8 mouse cellular contexts compared by ENCODE assay signal in the genomic region with DNA sequence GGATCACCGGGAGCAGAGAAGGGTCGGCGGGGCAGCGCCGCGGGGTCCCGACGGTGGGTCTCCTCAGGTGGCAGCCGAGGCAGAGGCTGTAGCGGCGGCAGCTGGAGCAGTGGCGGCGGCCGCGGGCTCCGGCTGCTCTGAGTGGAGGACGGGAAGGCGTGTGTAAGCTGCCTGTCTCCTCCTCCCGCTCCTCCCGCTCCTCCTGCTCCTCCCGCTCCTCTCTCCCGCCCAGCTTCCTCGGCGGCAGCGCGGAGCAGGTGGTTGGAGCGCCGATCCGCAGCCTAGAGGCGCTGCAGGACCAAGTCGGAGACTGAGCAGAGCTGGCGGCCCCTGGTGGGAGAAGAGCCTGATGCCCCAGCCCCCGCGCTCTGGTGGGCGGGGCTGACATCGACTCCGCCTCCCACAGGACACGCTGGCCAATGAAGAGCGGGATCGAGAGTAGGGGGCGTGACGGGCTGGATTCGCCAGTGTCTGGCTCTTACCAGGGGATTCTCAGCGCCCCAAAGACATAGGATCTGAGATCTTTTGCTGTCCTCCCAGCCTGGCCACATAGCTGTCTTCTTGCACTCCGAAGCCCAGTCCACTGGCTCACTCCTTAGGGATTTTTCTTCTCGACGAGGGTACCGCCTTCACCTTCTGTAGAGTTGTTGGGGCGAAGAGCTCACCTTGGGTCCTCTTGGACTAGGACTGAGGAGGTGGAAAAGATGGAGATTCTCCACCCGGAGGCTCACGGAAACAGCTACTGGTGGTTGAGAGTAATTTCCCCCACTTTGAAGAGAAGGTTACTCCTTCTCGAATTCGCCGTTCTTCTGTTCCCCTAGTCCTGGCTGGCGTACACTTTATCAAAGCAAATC. TPM values are rescaled to one million over a fixed set of nuclear protein-coding genes. Genes with fewer than 3 reads are reported as not detected.
DNase-seq lines count a peak whose midpoint lies in the region; ATAC-seq and TF ChIP-seq lines count a peak whose summit lies in the region.

No protein-coding gene starts in this region.

- TF ChIP-seq EP300 in CH12.LX (IDR thresholded peaks at IDR 0.05; ENCODE audit: low read length), result no peak; the same call in 1 of the 2 replicates
- TF ChIP-seq EP300 in stomach, postnatal 0 days (optimal IDR thresholded peaks at IDR 0.05), result no peak

- H3K9me3 ChIP-seq in CH12.LX (replicated peaks; ENCODE audit: low read length), result no peaks in the 10 kb centered on the region
- no peaks in the 10 kb centered on the region for H3K9me3 ChIP-seq in forebrain, embryonic 14.5 days (replicated peaks; ENCODE audit: control insufficient read depth, low read length)
- H3K9me3 ChIP-seq in liver, embryonic 16.5 days (replicated peaks; ENCODE audit: control insufficient read depth, low read length), result no peaks in the 10 kb centered on the region
- H3K9me3 ChIP-seq in neural tube, embryonic 12.5 days, result no peaks in the 10 kb centered on the region
- H3K9me3 ChIP-seq in stomach, postnatal 0 days (ENCODE audit: control insufficient read depth, low read length), result no peaks in the 10 kb centered on the region

- dilution Hi-C loops in CH12.LX (cut with MboI; ENCODE audit: extremely low pct_ligation_motif_present, extremely low pct_unique_long_range_greater_than_20kb, low sequenced_read_pairs), result no loop called here

- peak overlapping the region; percentile 98 for H3K4me2 ChIP-seq in CH12.LX (ENCODE audit: insufficient read depth, low read depth, poor library complexity, severe bottlenecking)
- H3K4me2 ChIP-seq in forebrain, embryonic 14.5 days (ENCODE audit: low read length), result peak overlapping the region; percentile 79
- H3K4me2 ChIP-seq in liver, embryonic 16.5 days (ENCODE audit: low read depth, low read length), result peak overlapping the region; percentile 63
- peak overlapping the region; percentile 87 for H3K4me2 ChIP-seq in neural tube, embryonic 12.5 days (replicated peaks)
- H3K4me2 ChIP-seq in stomach, postnatal 0 days (replicated peaks; ENCODE audit: low read depth), result peak overlapping the region; percentile 80

- H3K27me3 ChIP-seq in CH12.LX (replicated peaks), result no peaks in the 10 kb centered on the region
- no peaks in the 10 kb centered on the region for H3K27me3 ChIP-seq in forebrain, embryonic 14.5 days (replicated peaks; ENCODE audit: control insufficient read depth, insufficient read depth, low read length)
- peaks cover 25% of the 10 kb centered on the region for H3K27me3 ChIP-seq in liver, embryonic 16.5 days (ENCODE audit: control insufficient read depth, insufficient read depth, low read depth, low read length)
- peaks cover 8% of the 10 kb centered on the region; the same call in 1 of the 2 replicates for H3K27me3 ChIP-seq in neural tube, embryonic 12.5 days (replicated peaks)
- no peaks in the 10 kb centered on the region for H3K27me3 ChIP-seq in stomach, postnatal 0 days (ENCODE audit: control insufficient read depth, insufficient read depth, low read length)

- peak overlapping the region; percentile 89 to 93 (median 89) for H3K4me3 ChIP-seq in CH12.LX (replicated peaks in 1 of 3; ENCODE audit: low read depth in 2 of 3, low read length in 2 of 3, poor library complexity in 1 of 3)
- H3K4me3 ChIP-seq in forebrain, embryonic 14.5 days (ENCODE audit: low read depth, low read length), result peak overlapping the region; percentile 57
- peak overlapping the region; percentile 60 for H3K4me3 ChIP-seq in liver, embryonic 16.5 days (ENCODE audit: low read depth, low read length)
- peak overlapping the region; percentile 51 for H3K4me3 ChIP-seq in neural tube, embryonic 12.5 days
- H3K4me3 ChIP-seq in stomach, postnatal 0 days (ENCODE audit: low read depth, low read length), result peak overlapping the region; percentile 72

- peak; percentile 82 for TF ChIP-seq POLR2A in CH12.LX (IDR thresholded peaks at IDR 0.05; ENCODE audit: low read depth, low read length)

- WGBS in forebrain, embryonic 14.5 days, result 0% methylated on average over 48 of the region's 55 CpGs
- under 1% methylated on average over 50 of the region's 55 CpGs for WGBS in large intestine, adult 2 months
- under 1% methylated on average over 48 of the region's 55 CpGs for WGBS in liver, embryonic 16.5 days (ENCODE audit: insufficient replicate concordance)
- WGBS in neural tube, embryonic 12.5 days, result under 1% methylated on average over 54 of the region's 55 CpGs
- WGBS in stomach, postnatal 0 days, result under 1% methylated on average over 44 of the region's 55 CpGs

- peaks cover 45% of the 10 kb centered on the region for H3K79me2 ChIP-seq in CH12.LX (replicated peaks; ENCODE audit: control insufficient read depth, extremely low read depth, insufficient read depth, poor library complexity, severe bottlenecking)

- ATAC-seq in forebrain, embryonic 14.5 days, result peak; percentile 94
- ATAC-seq in liver, embryonic 16.5 days (ENCODE audit: low read depth), result peak; percentile 91
- ATAC-seq in neural tube, embryonic 12.5 days (ENCODE audit: low FRiP score, low read depth), result peak; percentile 98
- peak; percentile 99 for ATAC-seq in stomach, postnatal 0 days (ENCODE audit: low FRiP score, low TSS enrichment)

- H3K4me1 ChIP-seq in CH12.LX (ENCODE audit: control insufficient read depth in 1 of 2, insufficient read depth in 2 of 2), result peaks cover 0 to 33% of the 10 kb centered on the region in 2 experiments; a peak in 2 of 4 replicates
- peaks cover 6% of the 10 kb centered on the region for H3K4me1 ChIP-seq in forebrain, embryonic 14.5 days (ENCODE audit: control insufficient read depth, insufficient read depth, low read length)
- H3K4me1 ChIP-seq in liver, embryonic 16.5 days (ENCODE audit: control insufficient read depth, low read depth, low read length), result no peaks in the 10 kb centered on the region
- H3K4me1 ChIP-seq in neural tube, embryonic 12.5 days, result peaks cover 22% of the 10 kb centered on the region
- H3K4me1 ChIP-seq in stomach, postnatal 0 days (replicated peaks; ENCODE audit: control insufficient read depth, insufficient read depth), result no peaks in the 10 kb centered on the region

- peak overlapping the region; percentile 70 for H3K9ac ChIP-seq in CH12.LX (ENCODE audit: insufficient read depth, low read depth)
- peak overlapping the region; percentile 68 for H3K9ac ChIP-seq in forebrain, embryonic 14.5 days (ENCODE audit: low read length)
- peak overlapping the region; percentile 61 for H3K9ac ChIP-seq in liver, embryonic 16.5 days (ENCODE audit: low read depth, low read length)
- H3K9ac ChIP-seq in neural tube, embryonic 12.5 days, result peak overlapping the region; percentile 57
- H3K9ac ChIP-seq in stomach, postnatal 0 days (ENCODE audit: low read length), result peak overlapping the region; percentile 71

- H3K27ac ChIP-seq in CH12.LX (ENCODE audit: insufficient read depth, low read depth), result peak overlapping the region; percentile 21; the same call in 1 of the 2 replicates
- H3K27ac ChIP-seq in forebrain, embryonic 14.5 days (ENCODE audit: low read depth, low read length), result peak overlapping the region; percentile 60; the same call in 1 of the 2 replicates
- H3K27ac ChIP-seq in liver, embryonic 16.5 days (ENCODE audit: low read length), result peak overlapping the region; percentile 34
- no peak overlapping the region for H3K27ac ChIP-seq in neural tube, embryonic 12.5 days
- H3K27ac ChIP-seq in stomach, postnatal 0 days (replicated peaks), result peak overlapping the region; percentile 81

- peak; percentile 97 for TF ChIP-seq RAD21 in CH12.LX (IDR thresholded peaks at IDR 0.05; ENCODE audit: low read depth, low read length)

- DNase-seq in CH12.LX (ENCODE audit: extremely low read depth), result peak; percentile 98
- DNase-seq in cerebellum, adult 11-12 months, result peak; percentile 95
- peak; percentile 98 for DNase-seq in forebrain, embryonic 14.5 days (ENCODE audit: low spot score)
- peak; percentile 96 to 97 for DNase-seq in heart, postnatal 10 days
- DNase-seq in large intestine, adult 2 months (ENCODE audit: low read depth, low spot score), result peak; percentile 81
- peak; percentile 99 for DNase-seq in stomach, postnatal 0 days (ENCODE audit: low spot score)

- peak in 1 of 2 experiments; percentile 100; a peak in 2 of 4 replicates for TF ChIP-seq CTCF in CH12.LX (conservative IDR thresholded peaks at IDR 0.05 in 1 of 2, IDR thresholded peaks at IDR 0.05 in 1 of 2; ENCODE audit: low read depth in 2 of 2, low read length in 2 of 2)
- peak; percentile 100 for TF ChIP-seq CTCF in stomach, postnatal 0 days (IDR thresholded peaks at IDR 0.05; ENCODE audit: low read depth)

- intact Hi-C loops in heart, postnatal 10 days (cut with DNase I), result loop anchor here (2.0 to 5.0 kb wide), 3 partner anchors 142 to 814 kb away; no protein-coding TSS in a partner anchor

- no peaks in the 10 kb centered on the region for H3K36me3 ChIP-seq in CH12.LX (replicated peaks in 1 of 2; ENCODE audit: control insufficient read depth in 1 of 2, insufficient read depth in 1 of 2, low read length in 1 of 2)
- no peaks in the 10 kb centered on the region for H3K36me3 ChIP-seq in forebrain, embryonic 14.5 days (ENCODE audit: control insufficient read depth, insufficient read depth, low read length)
- no peaks in the 10 kb centered on the region for H3K36me3 ChIP-seq in liver, embryonic 16.5 days (ENCODE audit: control insufficient read depth, insufficient read depth)
- H3K36me3 ChIP-seq in neural tube, embryonic 12.5 days, result no peaks in the 10 kb centered on the region
- no peaks in the 10 kb centered on the region for H3K36me3 ChIP-seq in stomach, postnatal 0 days (ENCODE audit: control insufficient read depth, insufficient read depth, low read length)

- in situ Hi-C loops in CH12.LX (cut with MboI; ENCODE audit: low pct_ligation_motif_present, low pct_unique_long_range_greater_than_20kb, low sequenced_read_pairs), result loop anchor here (5.0 to 25.0 kb wide), 6 partner anchors 141 to 784 kb away; no protein-coding TSS in a partner anchor

TF ChIP-seq in CH12.LX, 34 proteins besides CTCF, POLR2A, EP300 and RAD21 (continues in another document):
- TF ChIP-seq ELF1 (IDR thresholded peaks at IDR 0.05; ENCODE audit: low read depth, low read length), result peak; percentile 65
- peak; percentile 79 for TF ChIP-seq IRF4 (IDR thresholded peaks at IDR 0.05; ENCODE audit: low read depth, low read length)
- TF ChIP-seq ETS1 (conservative IDR thresholded peaks at IDR 0.05; ENCODE audit: low read depth, low read length), result 0 out of 2 replicates have a peak, but pooled peaks have one; percentile 28
- peak; percentile 91 for TF ChIP-seq SIN3A (IDR thresholded peaks at IDR 0.05; ENCODE audit: low read length)
- TF ChIP-seq JUN (IDR thresholded peaks at IDR 0.05; ENCODE audit: insufficient read depth, low read depth, low read length), result no peak

RNA-seq across cellular contexts. Expression of a gene that starts 0.8 kb away (rescaled TPM):
- total RNA-seq in CH12.LX (2012; rRNA removed) (56.7 and 70.6 TPM in 2 replicates), CH12.LX (2014; rRNA removed) (26.3 and 31.5 TPM in 2 replicates)
- 51.3 and 54.6 TPM in 2 replicates for polyA plus RNA-seq in CH12.LX (2012; ENCODE audit: insufficient read length, low read depth)
- polyA plus RNA-seq in forebrain, embryonic 14.5 days (2014; fragmentation: Nextera tagmentation; extraction: Ambion mirVana), result 42.9 and 52.8 TPM in 2 replicates
- 1 to 10 TPM; 5.2 to 5.3 TPM for total RNA-seq in heart, postnatal 10 days (2021)
- polyA plus RNA-seq in large intestine, adult 2 months (2012; rRNA removed), result 3.0 and 8.1 TPM in 2 replicates
- polyA plus RNA-seq in liver, embryonic 16.5 days (2015; fragmentation: Nextera tagmentation; extraction: Ambion mirVana), result 8.6 and 9.8 TPM in 2 replicates
- 13.9 and 16.7 TPM in 2 replicates for polyA plus RNA-seq in neural tube, embryonic 12.5 days (2016; fragmentation: Nextera tagmentation; extraction: Ambion mirVana)
- polyA plus RNA-seq in stomach, postnatal 0 days (2015; fragmentation: Nextera tagmentation; extraction: Ambion mirVana), result 19.7 and 20.4 TPM in 2 replicates
